Mouse (Mus musculus): ENCODE measurements at regions not wholly inside any gene's neighbourhood (a gene's known extent, or its start where the extent isn't known, plus 50 kb on each side); places are given as distances from the start of the nearest gene placed in this dataset.

DNA sequence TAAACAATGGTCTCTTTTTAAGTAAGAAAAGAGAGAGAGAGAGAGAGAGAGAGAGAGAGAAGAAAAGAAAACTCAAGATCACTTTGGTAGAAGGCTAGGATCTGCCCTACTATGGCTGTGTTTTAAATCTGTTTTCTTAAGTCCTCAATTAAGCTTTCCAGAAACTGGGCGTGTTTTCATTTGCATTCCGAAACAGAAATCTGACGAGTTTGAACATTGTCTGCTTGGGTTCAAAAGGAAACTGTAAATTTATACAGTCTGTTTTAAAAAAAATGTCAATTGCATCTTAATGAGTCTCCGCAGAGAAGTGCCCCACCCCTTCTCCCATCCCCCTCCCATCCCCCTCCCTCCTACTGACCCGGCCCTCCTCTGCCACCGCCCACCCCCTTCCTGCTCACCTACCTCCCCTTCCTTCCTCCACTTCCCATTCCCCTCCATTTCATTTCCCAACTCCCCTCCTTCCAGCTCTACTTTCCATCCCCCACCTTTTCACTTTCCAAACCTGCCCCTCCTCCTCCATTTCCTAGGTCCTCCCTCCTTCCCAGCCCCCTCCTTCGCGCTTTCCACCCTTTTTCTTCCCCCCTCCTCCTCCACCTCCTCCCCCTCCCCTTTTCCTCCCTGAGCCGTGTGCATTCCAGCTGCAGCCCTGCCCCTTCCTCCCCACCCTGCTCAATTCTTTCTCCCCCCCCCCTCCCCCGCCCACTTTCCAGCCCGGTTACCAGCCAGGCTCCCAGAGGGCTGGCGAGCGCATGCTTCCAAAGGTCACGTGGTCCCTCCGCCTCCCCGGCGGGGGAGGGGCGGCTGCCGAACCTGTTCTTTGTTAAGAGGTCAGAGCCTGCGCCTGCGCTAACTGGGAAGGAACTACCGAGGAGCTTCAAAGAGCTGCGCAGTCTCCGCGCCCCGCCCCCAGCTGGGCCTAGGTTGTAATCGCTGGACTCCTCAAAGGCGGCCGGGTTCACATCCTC is 77.7 kb upstream of the Tbl1x start:
- in situ Hi-C loops (cut with MboI; ENCODE audit: low sequenced_read_pairs), result loop anchor here (25.0 kb wide), 1 partner anchor 204 kb away; no protein-coding TSS in a partner anchor

DNA sequence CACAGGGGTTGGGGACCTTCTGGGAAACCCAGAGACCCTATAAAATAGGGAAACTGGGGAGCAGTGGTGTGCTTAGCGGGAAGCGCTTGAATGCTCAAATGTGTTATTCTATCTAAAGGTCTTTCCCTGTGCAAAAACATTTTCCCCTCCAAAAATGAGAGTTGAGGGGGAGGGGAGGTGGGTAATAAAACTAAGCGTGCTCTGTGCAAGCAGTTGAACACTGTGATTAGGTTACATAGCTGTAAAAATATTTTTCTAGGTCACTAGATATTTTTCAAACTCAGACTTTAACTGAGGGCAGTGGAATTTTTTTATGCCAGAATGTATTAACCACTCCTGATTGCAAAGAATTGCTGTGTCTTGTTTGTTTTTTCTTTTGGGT is 77.0 kb upstream of the Tbl1x start:
- in situ Hi-C loops (cut with MboI; ENCODE audit: low sequenced_read_pairs), result loop anchor here (25.0 kb wide), 1 partner anchor 203 kb away; no protein-coding TSS in a partner anchor

DNA sequence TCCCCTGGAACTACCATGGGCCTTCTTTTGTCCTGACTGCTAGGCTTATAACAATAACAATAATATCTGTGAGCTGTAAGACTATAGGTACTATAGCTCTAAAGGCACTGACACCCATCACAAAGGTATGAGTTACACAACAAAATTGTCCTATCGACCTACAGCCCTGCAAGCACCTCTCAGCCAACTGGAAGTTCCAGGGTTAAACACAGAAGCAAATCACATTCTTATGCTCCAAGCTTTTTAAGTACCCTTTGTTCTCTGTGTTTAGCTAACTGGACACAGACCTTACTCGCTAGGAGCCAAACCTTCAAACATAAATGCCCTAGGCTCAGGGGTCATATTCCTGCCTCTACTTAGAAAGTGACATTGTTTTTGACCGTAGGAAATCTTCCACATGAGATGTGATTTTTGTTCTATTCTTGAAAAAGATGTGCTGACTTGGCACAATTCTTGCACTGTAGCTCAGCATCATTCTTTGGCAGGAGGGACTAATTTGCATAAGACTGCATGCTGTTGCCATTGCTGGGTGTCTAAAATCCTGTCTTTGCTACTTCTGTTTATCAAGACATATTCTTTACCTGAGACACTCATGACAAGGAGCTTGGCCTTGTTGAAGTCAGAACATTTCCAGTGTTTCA is 66.8 kb upstream of the Tbl1x start:
- in situ Hi-C loops (cut with MboI; ENCODE audit: low sequenced_read_pairs), result loop anchor here (25.0 kb wide), 1 partner anchor 193 kb away; no protein-coding TSS in a partner anchor

DNA sequence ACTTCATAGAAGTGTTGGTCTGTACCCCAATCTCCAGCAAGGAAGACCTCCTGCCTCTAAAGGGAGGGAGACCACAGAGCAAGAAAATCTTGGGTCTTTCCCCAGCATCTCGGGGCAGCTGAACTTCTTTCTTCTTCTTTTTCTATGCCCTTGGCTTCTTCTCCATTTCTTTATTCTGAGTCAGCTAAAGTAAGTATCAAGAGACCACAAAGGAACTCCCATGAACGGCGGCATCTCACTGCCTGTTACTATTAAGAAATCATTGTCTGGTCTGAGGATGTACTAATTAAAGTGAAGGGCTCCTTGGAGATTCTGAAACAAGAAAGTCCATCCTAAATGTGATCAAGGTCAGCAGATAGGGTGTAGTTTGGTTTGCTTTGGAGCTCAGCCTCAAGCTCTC is 64.1 kb upstream of the Tbl1x start:
- in situ Hi-C loops (cut with MboI; ENCODE audit: low sequenced_read_pairs), result loop anchor here (25.0 kb wide), 1 partner anchor 191 kb away; no protein-coding TSS in a partner anchor

DNA sequence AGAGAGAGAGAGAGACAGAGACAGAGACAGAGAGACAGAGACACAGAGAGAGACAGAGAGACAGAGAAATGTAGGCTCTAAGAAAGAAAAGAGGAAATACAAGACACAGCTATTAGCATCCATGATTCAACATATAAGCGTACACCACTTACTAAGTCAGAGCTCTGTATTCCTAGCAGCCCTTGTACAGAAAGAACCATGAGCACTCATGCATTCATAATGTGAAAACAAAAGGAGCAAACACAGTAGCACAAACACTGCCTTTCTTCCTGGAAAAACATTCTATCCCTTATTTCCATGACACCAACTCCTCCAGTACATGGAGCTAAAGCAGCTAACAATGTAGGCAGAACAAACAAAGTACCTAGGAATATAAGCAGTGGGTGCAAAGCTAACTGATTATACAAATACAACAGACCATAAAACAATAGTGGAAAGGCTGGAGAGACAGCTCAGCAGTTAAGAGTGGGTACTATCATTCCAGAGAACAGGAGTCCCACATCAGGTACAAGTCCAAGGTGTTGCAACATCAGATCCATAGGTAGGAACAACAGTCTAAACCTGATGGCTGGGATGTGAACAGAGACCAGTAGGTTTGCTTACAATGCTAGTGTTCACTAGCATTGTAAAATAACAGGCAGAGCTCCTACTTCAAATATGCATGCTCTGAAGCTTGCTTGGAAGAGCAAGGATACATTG is 58.7 kb upstream of the Tbl1x start:
- in situ Hi-C loops (cut with MboI; ENCODE audit: low sequenced_read_pairs), result no loop called here

All from CH12F3 (cell line).